Mouse (Mus musculus): Measurements from ENCODE around the gene Cat. TPM values are rescaled to one million over a fixed set of nuclear protein-coding genes. Genes with fewer than 3 reads are reported as not detected.

Cat gene
- polyA plus RNA-seq, 1 experiment from 2014 or later: 98.2 TPM

- DNase-seq (ENCODE audit: extremely low spot score, low spot score): no peak
- no peaks in the 10 kb centered on the region for H3K36me3 ChIP-seq (replicated peaks)
- peaks cover 8% of the 10 kb centered on the region for H3K4me1 ChIP-seq
- H3K27ac ChIP-seq: no peak overlapping the region
- H3K4me3 ChIP-seq: no peak overlapping the region
- H3K27me3 ChIP-seq (ENCODE audit: poor library complexity, severe bottlenecking): no peaks in the 10 kb centered on the region
- no peaks in the 10 kb centered on the region for H3K9me3 ChIP-seq
- WGBS: 82% methylated on average over 4 of the region's 4 CpGs
Observed at GRCm38 (mm10) chr2:103493827-103494226, 8.9 kb upstream of the Cat start.

GRCm38 (mm10) chr2:103492526-103492925 is 7.6 kb upstream of the Cat start:
- no peak overlapping the region for H3K27ac ChIP-seq
- H3K9me3 ChIP-seq: no peaks in the 10 kb centered on the region
- DNase-seq (ENCODE audit: extremely low spot score, low spot score): no peak
- 90% methylated on average over 4 of the region's 4 CpGs for WGBS
- H3K27me3 ChIP-seq (ENCODE audit: poor library complexity, severe bottlenecking): no peaks in the 10 kb centered on the region
- H3K4me1 ChIP-seq: peaks cover 8% of the 10 kb centered on the region
- no peak overlapping the region for H3K4me3 ChIP-seq
- H3K36me3 ChIP-seq (replicated peaks): no peaks in the 10 kb centered on the region

- 48% methylated on average over 5 of the region's 5 CpGs for WGBS
- Histone ChIP-seq H3K36me3 (replicated peaks) (no peaks in the 10 kb centered on the region), H3K4me1 (peaks cover 28% of the 10 kb centered on the region), H3K4me3 (peak overlapping the region; percentile 91), H3K27me3 (ENCODE audit: poor library complexity, severe bottlenecking) (no peaks in the 10 kb centered on the region), H3K9me3 (no peaks in the 10 kb centered on the region), H3K27ac (peak overlapping the region; percentile 96)
- DNase-seq (ENCODE audit: extremely low spot score, low spot score): no peak
Observed at GRCm38 (mm10) chr2:103483986-103484520, 907 bp downstream of the Cat start.

GRCm38 (mm10) chr2:103483289-103483985 is 1.5 kb downstream of the Cat start:
- Histone ChIP-seq H3K36me3 (replicated peaks) (no peaks in the 10 kb centered on the region), H3K27me3 (ENCODE audit: poor library complexity, severe bottlenecking) (no peaks in the 10 kb centered on the region), H3K4me3 (peak overlapping the region; percentile 91), H3K27ac (no peak overlapping the region), H3K4me1 (peaks cover 28% of the 10 kb centered on the region), H3K9me3 (no peaks in the 10 kb centered on the region)
- WGBS: 89% methylated on average over 7 of the region's 7 CpGs
- DNase-seq (ENCODE audit: extremely low spot score, low spot score): no peak

- WGBS: 91% methylated on average over 11 of the region's 11 CpGs
- Histone ChIP-seq H3K36me3 (replicated peaks) (no peaks in the 10 kb centered on the region), H3K4me1 (peaks cover 28% of the 10 kb centered on the region), H3K27ac (no peak overlapping the region), H3K4me3 (no peak overlapping the region), H3K9me3 (no peaks in the 10 kb centered on the region), H3K27me3 (ENCODE audit: poor library complexity, severe bottlenecking) (no peaks in the 10 kb centered on the region)
- DNase-seq (ENCODE audit: extremely low spot score, low spot score): no peak
Observed at GRCm38 (mm10) chr2:103481314-103482231, 3.4 kb downstream of the Cat start.

GRCm38 (mm10) chr2:103480871-103481270 is 4.1 kb downstream of the Cat start:
- H3K9me3 ChIP-seq: no peaks in the 10 kb centered on the region
- DNase-seq (ENCODE audit: extremely low spot score, low spot score): no peak
- H3K4me3 ChIP-seq: no peak overlapping the region
- peaks cover under 1% of the 10 kb centered on the region; the same call in 1 of the 2 replicates for H3K36me3 ChIP-seq (replicated peaks)
- peaks cover 27% of the 10 kb centered on the region for H3K4me1 ChIP-seq
- no peaks in the 10 kb centered on the region for H3K27me3 ChIP-seq (ENCODE audit: poor library complexity, severe bottlenecking)
- H3K27ac ChIP-seq: no peak overlapping the region
- WGBS: 94% methylated on average over 4 of the region's 4 CpGs

- DNase-seq (ENCODE audit: extremely low spot score, low spot score): no peak
- H3K9me3 ChIP-seq: no peaks in the 10 kb centered on the region
- no peak overlapping the region for H3K4me3 ChIP-seq
- H3K27me3 ChIP-seq (ENCODE audit: poor library complexity, severe bottlenecking): no peaks in the 10 kb centered on the region
- 86% methylated on average over 8 of the region's 8 CpGs for WGBS
- H3K36me3 ChIP-seq (replicated peaks): peaks cover 7% of the 10 kb centered on the region
- H3K27ac ChIP-seq: peak overlapping the region; percentile 51; the same call in 1 of the 2 replicates
- H3K4me1 ChIP-seq: peaks cover 21% of the 10 kb centered on the region
Observed at GRCm38 (mm10) chr2:103480240-103480639, 4.7 kb downstream of the Cat start.

- Histone ChIP-seq H3K9me3 (no peaks in the 10 kb centered on the region), H3K4me1 (peaks cover 7% of the 10 kb centered on the region), H3K27me3 (ENCODE audit: poor library complexity, severe bottlenecking) (no peaks in the 10 kb centered on the region), H3K27ac (no peak overlapping the region), H3K4me3 (no peak overlapping the region), H3K36me3 (replicated peaks) (peaks cover 26% of the 10 kb centered on the region)
- DNase-seq (ENCODE audit: extremely low spot score, low spot score): no peak
- 92% methylated on average over 3 of the region's 3 CpGs for WGBS
Observed at GRCm38 (mm10) chr2:103478326-103478725, 6.6 kb downstream of the Cat start.

GRCm38 (mm10) chr2:103477456-103477855 is 7.5 kb downstream of the Cat start:
- H3K36me3 ChIP-seq (replicated peaks): peaks cover 34% of the 10 kb centered on the region
- 81% methylated on average over 4 of the region's 4 CpGs for WGBS
- no peak for DNase-seq (ENCODE audit: extremely low spot score, low spot score)

GRCm38 (mm10) chr2:103476657-103477056 is 8.3 kb downstream of the Cat start:
- no peak overlapping the region for H3K4me3 ChIP-seq
- H3K27ac ChIP-seq: no peak overlapping the region
- no peaks in the 10 kb centered on the region for H3K9me3 ChIP-seq
- H3K4me1 ChIP-seq: no peaks in the 10 kb centered on the region
- peaks cover 40% of the 10 kb centered on the region for H3K36me3 ChIP-seq (replicated peaks)
- H3K27me3 ChIP-seq (ENCODE audit: poor library complexity, severe bottlenecking): no peaks in the 10 kb centered on the region
- DNase-seq (ENCODE audit: extremely low spot score, low spot score): no peak
- 89% methylated on average over 11 of the region's 11 CpGs for WGBS

More at GRCm38 (mm10) chr2:103477456-103477855, 7.5 kb downstream of the Cat start:
- Histone ChIP-seq H3K27me3 (ENCODE audit: poor library complexity, severe bottlenecking) (no peaks in the 10 kb centered on the region), H3K9me3 (no peaks in the 10 kb centered on the region), H3K27ac (no peak overlapping the region), H3K4me1 (no peaks in the 10 kb centered on the region), H3K4me3 (no peak overlapping the region)

- WGBS: 92% methylated on average over 2 of the region's 2 CpGs
Observed at GRCm38 (mm10) chr2:103476180-103476579, 8.8 kb downstream of the Cat start.

GRCm38 (mm10) chr2:103473362-103473761 is 11.6 kb downstream of the Cat start:
- Histone ChIP-seq H3K36me3 (replicated peaks) (peaks cover 69% of the 10 kb centered on the region), H3K27me3 (ENCODE audit: poor library complexity, severe bottlenecking) (no peaks in the 10 kb centered on the region), H3K4me3 (no peak overlapping the region), H3K27ac (no peak overlapping the region), H3K4me1 (no peaks in the 10 kb centered on the region), H3K9me3 (no peaks in the 10 kb centered on the region)
- no peak for DNase-seq (ENCODE audit: extremely low spot score, low spot score)
- 95% methylated on average over 3 of the region's 3 CpGs for WGBS

More at GRCm38 (mm10) chr2:103476180-103476579, 8.8 kb downstream of the Cat start:
- no peaks in the 10 kb centered on the region for H3K27me3 ChIP-seq (ENCODE audit: poor library complexity, severe bottlenecking)
- DNase-seq (ENCODE audit: extremely low spot score, low spot score): no peak
- no peak overlapping the region for H3K4me3 ChIP-seq
- H3K4me1 ChIP-seq: no peaks in the 10 kb centered on the region
- H3K36me3 ChIP-seq (replicated peaks): peaks cover 44% of the 10 kb centered on the region
- no peaks in the 10 kb centered on the region for H3K9me3 ChIP-seq
- no peak overlapping the region for H3K27ac ChIP-seq
